8 mouse cellular contexts compared by ENCODE assay signal in the genomic region with DNA sequence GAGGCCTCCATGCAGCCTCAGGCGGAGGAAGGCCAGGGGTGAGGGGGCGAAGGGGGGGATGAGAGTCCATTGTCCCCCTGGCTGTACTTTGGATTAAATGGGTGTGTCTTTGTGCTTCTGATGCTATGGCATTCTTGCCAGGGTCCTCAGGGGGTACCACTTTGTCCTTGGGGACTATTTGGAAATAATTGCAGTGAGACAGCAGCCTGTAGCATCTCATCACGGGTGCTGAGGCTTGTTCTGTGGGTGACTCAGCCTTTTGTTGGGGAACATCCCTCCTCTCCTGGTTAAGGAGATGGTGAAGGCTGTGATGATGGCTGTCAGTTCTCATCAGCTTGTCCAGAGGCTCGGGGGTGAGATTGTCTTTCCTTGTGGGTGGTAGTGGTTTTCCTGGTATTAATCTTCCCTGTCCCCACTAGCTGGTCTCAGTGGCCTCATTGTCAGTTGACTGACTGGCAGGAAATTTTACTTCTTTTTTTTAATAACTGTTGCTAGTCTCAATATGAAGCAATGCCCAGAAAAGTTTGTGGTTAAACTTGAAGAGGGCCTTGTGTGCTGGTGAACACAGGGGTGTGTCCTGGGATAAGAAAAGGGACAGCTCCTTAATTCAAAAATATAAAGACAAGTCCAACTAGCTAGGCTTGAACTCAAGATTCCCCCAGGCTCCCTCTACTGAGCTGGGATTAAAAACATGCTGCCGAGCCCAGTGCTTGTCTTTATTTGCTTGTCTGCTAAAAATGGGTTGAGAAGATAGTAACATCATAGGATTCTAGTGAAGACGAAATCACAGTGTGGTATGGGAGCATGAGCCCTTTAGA. TPM values are rescaled to one million over a fixed set of nuclear protein-coding genes. Genes with fewer than 3 reads are reported as not detected.
DNase-seq lines count a peak whose midpoint lies in the region; ATAC-seq lines count a peak whose summit lies in the region.

No protein-coding gene starts in this region.

- H3K9ac ChIP-seq in lung, embryonic 15.5 days = peak overlapping the region; percentile 90
- peak overlapping the region; percentile 94 for H3K9ac ChIP-seq in embryonic facial prominence, embryonic 14.5 days (ENCODE audit: low read depth, low read length)
- peak overlapping the region; percentile 97 for H3K9ac ChIP-seq in limb, embryonic 13.5 days
- H3K9ac ChIP-seq in stomach, embryonic 14.5 days (replicated peaks; ENCODE audit: low read depth, low read length) = peak overlapping the region; percentile 92; the same call in 1 of the 2 replicates

- no peak overlapping the region; the same call in 1 of the 2 replicates for H3K27ac ChIP-seq in lung, embryonic 15.5 days
- H3K27ac ChIP-seq in embryonic facial prominence, embryonic 14.5 days (replicated peaks; ENCODE audit: low read depth, low read length) = no peak overlapping the region
- H3K27ac ChIP-seq in limb, embryonic 13.5 days = no peak overlapping the region
- no peak overlapping the region for H3K27ac ChIP-seq in stomach, embryonic 14.5 days (ENCODE audit: low read length)

- WGBS in lung, embryonic 15.5 days = 32% methylated on average over 6 of the region's 6 CpGs
- WGBS in embryonic facial prominence, embryonic 14.5 days = 38% methylated on average over 6 of the region's 6 CpGs
- WGBS in limb, embryonic 13.5 days = 50% methylated on average over 6 of the region's 6 CpGs
- WGBS in stomach, embryonic 14.5 days = 39% methylated on average over 6 of the region's 6 CpGs

- ATAC-seq in lung, embryonic 15.5 days (ENCODE audit: borderline replicate concordance, extremely low read depth, low FRiP score, low TSS enrichment) = no peak
- no peak for ATAC-seq in embryonic facial prominence, embryonic 14.5 days (ENCODE audit: low read depth)
- no peak for ATAC-seq in limb, embryonic 13.5 days (ENCODE audit: low FRiP score, low read depth)
- ATAC-seq in stomach, embryonic 14.5 days (ENCODE audit: insufficient number of reproducible peaks, insufficient read depth, low FRiP score, low read depth) = no peak

- no peaks in the 10 kb centered on the region for H3K27me3 ChIP-seq in lung, embryonic 15.5 days
- H3K27me3 ChIP-seq in embryonic facial prominence, embryonic 14.5 days (replicated peaks; ENCODE audit: control insufficient read depth, insufficient read depth, low read length) = no peaks in the 10 kb centered on the region
- no peaks in the 10 kb centered on the region for H3K27me3 ChIP-seq in limb, embryonic 13.5 days
- no peaks in the 10 kb centered on the region for H3K27me3 ChIP-seq in stomach, embryonic 14.5 days (ENCODE audit: control insufficient read depth, insufficient read depth, low read length)

- H3K36me3 ChIP-seq in lung, embryonic 15.5 days = peaks cover 26% of the 10 kb centered on the region
- peaks cover 25% of the 10 kb centered on the region for H3K36me3 ChIP-seq in embryonic facial prominence, embryonic 14.5 days (ENCODE audit: control insufficient read depth, insufficient read depth, low read length)
- H3K36me3 ChIP-seq in limb, embryonic 13.5 days = peaks cover 36% of the 10 kb centered on the region
- H3K36me3 ChIP-seq in stomach, embryonic 14.5 days (ENCODE audit: control insufficient read depth, insufficient read depth, low read length) = peaks cover 29% of the 10 kb centered on the region

- peak overlapping the region; percentile 87 for H3K4me3 ChIP-seq in lung, embryonic 15.5 days
- H3K4me3 ChIP-seq in embryonic facial prominence, embryonic 14.5 days (ENCODE audit: low read depth, low read length) = peak overlapping the region; percentile 97
- H3K4me3 ChIP-seq in limb, embryonic 13.5 days = peak overlapping the region; percentile 99
- peak overlapping the region; percentile 96 for H3K4me3 ChIP-seq in stomach, embryonic 14.5 days (ENCODE audit: low read depth, low read length)

- peaks cover 22% of the 10 kb centered on the region for H3K4me1 ChIP-seq in lung, embryonic 15.5 days
- H3K4me1 ChIP-seq in embryonic facial prominence, embryonic 14.5 days (ENCODE audit: control insufficient read depth, insufficient read depth, low read length) = peaks cover 13% of the 10 kb centered on the region; the same call in 1 of the 2 replicates
- peaks cover 28% of the 10 kb centered on the region for H3K4me1 ChIP-seq in limb, embryonic 13.5 days
- peaks cover 14% of the 10 kb centered on the region; the same call in 1 of the 2 replicates for H3K4me1 ChIP-seq in stomach, embryonic 14.5 days (ENCODE audit: control insufficient read depth, insufficient read depth, low read length)

- H3K4me2 ChIP-seq in lung, embryonic 15.5 days = peak overlapping the region; percentile 80
- H3K4me2 ChIP-seq in embryonic facial prominence, embryonic 14.5 days (ENCODE audit: low read depth, low read length) = peak overlapping the region; percentile 87
- peak overlapping the region; percentile 94 for H3K4me2 ChIP-seq in limb, embryonic 13.5 days (replicated peaks)
- peak overlapping the region; percentile 87 for H3K4me2 ChIP-seq in stomach, embryonic 14.5 days (replicated peaks; ENCODE audit: low read depth, low read length)

- no peak for DNase-seq in lung, adult 18-20 months
- no peak for DNase-seq in embryonic facial prominence, embryonic 14.5 days (ENCODE audit: low spot score)
- DNase-seq in layer of hippocampus, adult 18-20 months (ENCODE audit: low spot score in 2 of 2) = no peak
- no peak for DNase-seq in urinary bladder, adult 2 months (ENCODE audit: low spot score)
- no peak for DNase-seq in thymus, postnatal 14 days

- H3K9me3 ChIP-seq in lung, embryonic 15.5 days = no peaks in the 10 kb centered on the region
- no peaks in the 10 kb centered on the region for H3K9me3 ChIP-seq in embryonic facial prominence, embryonic 14.5 days (ENCODE audit: control insufficient read depth, low read length)
- H3K9me3 ChIP-seq in limb, embryonic 13.5 days = no peaks in the 10 kb centered on the region
- H3K9me3 ChIP-seq in stomach, embryonic 14.5 days (ENCODE audit: control insufficient read depth, low read depth, low read length) = no peaks in the 10 kb centered on the region

RNA-seq across cellular contexts. Expression of gene Pgam1, which starts 2.3 kb away (rescaled TPM):
- polyA plus RNA-seq in lung, embryonic 15.5 days (2015; fragmentation: Nextera tagmentation; extraction: Ambion mirVana) = 619 and 635 TPM in 2 replicates
- polyA plus RNA-seq in embryonic facial prominence, embryonic 14.5 days (2014; fragmentation: Nextera tagmentation; extraction: Ambion mirVana) = 522 and 549 TPM in 2 replicates
- polyA plus RNA-seq in limb, embryonic 13.5 days (2015; fragmentation: Nextera tagmentation; extraction: Ambion mirVana) = 559 and 595 TPM in 2 replicates
- polyA plus RNA-seq in stomach, embryonic 14.5 days (2014; fragmentation: Nextera tagmentation; extraction: Ambion mirVana) = 651 and 721 TPM in 2 replicates
- total RNA-seq in layer of hippocampus, adult 18-20 months (2021) = 100 to 1,000 TPM; 541 to 553 TPM
- polyA plus RNA-seq in urinary bladder, adult 2 months (2012; rRNA removed) = 266 and 271 TPM in 2 replicates

RNA-seq across cellular contexts. Expression of gene Rrp12, which starts 18.0 kb away (rescaled TPM):
- 13.7 and 13.8 TPM in 2 replicates for polyA plus RNA-seq in lung, embryonic 15.5 days (2015; fragmentation: Nextera tagmentation; extraction: Ambion mirVana)
- polyA plus RNA-seq in embryonic facial prominence, embryonic 14.5 days (2014; fragmentation: Nextera tagmentation; extraction: Ambion mirVana) = 13.8 and 15.0 TPM in 2 replicates
- 17.4 and 19.6 TPM in 2 replicates for polyA plus RNA-seq in limb, embryonic 13.5 days (2015; fragmentation: Nextera tagmentation; extraction: Ambion mirVana)
- 10.8 and 10.9 TPM in 2 replicates for polyA plus RNA-seq in stomach, embryonic 14.5 days (2014; fragmentation: Nextera tagmentation; extraction: Ambion mirVana)
- 10 to 100 TPM; 31.8 to 32.2 TPM for total RNA-seq in layer of hippocampus, adult 18-20 months (2021)
- polyA plus RNA-seq in urinary bladder, adult 2 months (2012; rRNA removed) = 6.1 and 6.4 TPM in 2 replicates

RNA-seq across cellular contexts. Expression of gene Exosc1, which starts 19.2 kb away (rescaled TPM):
- 71.4 and 72.6 TPM in 2 replicates for polyA plus RNA-seq in lung, embryonic 15.5 days (2015; fragmentation: Nextera tagmentation; extraction: Ambion mirVana)
- 67.8 and 71.3 TPM in 2 replicates for polyA plus RNA-seq in embryonic facial prominence, embryonic 14.5 days (2014; fragmentation: Nextera tagmentation; extraction: Ambion mirVana)
- 82.5 and 86.4 TPM in 2 replicates for polyA plus RNA-seq in limb, embryonic 13.5 days (2015; fragmentation: Nextera tagmentation; extraction: Ambion mirVana)
- polyA plus RNA-seq in stomach, embryonic 14.5 days (2014; fragmentation: Nextera tagmentation; extraction: Ambion mirVana) = 73.2 and 79.9 TPM in 2 replicates
- 10 to 100 TPM; 24.9 to 28.3 TPM for total RNA-seq in layer of hippocampus, adult 18-20 months (2021)
- 29.5 and 31.0 TPM in 2 replicates for polyA plus RNA-seq in urinary bladder, adult 2 months (2012; rRNA removed)

RNA-seq across cellular contexts. Expression of gene Zdhhc16, which starts 19.3 kb away (rescaled TPM):
- 88.1 and 96.2 TPM in 2 replicates for polyA plus RNA-seq in lung, embryonic 15.5 days (2015; fragmentation: Nextera tagmentation; extraction: Ambion mirVana)
- 69.1 and 72.4 TPM in 2 replicates for polyA plus RNA-seq in embryonic facial prominence, embryonic 14.5 days (2014; fragmentation: Nextera tagmentation; extraction: Ambion mirVana)
- 98.7 and 99.3 TPM in 2 replicates for polyA plus RNA-seq in limb, embryonic 13.5 days (2015; fragmentation: Nextera tagmentation; extraction: Ambion mirVana)
- 65.8 and 70.1 TPM in 2 replicates for polyA plus RNA-seq in stomach, embryonic 14.5 days (2014; fragmentation: Nextera tagmentation; extraction: Ambion mirVana)
- total RNA-seq in layer of hippocampus, adult 18-20 months (2021) = 10 to 100 TPM; 34.6 to 38.8 TPM
- 41.1 and 66.3 TPM in 2 replicates for polyA plus RNA-seq in urinary bladder, adult 2 months (2012; rRNA removed)
